Mouse (Mus musculus) left cerebral cortex, adult 2 months (tissue): Measurements from ENCODE around the gene Srsf3. TPM values are rescaled to one million over a fixed set of nuclear protein-coding genes. Genes with fewer than 3 reads are reported as not detected.

Experiments
- DNase-seq, 2 experiments: peaks; one replicate each; pipeline ENCODE4 v3.0.0; 2021 to 2022; ENCODE audit warnings: low spot score in 2 of 2, mixed read lengths in 1 of 2; ENCODE audit errors: extremely low spot score in 1 of 2
- H3K27ac ChIP-seq: fragments of 200-600 bp; 2 replicates; pipeline ENCODE4 v1.8.1; 2022
- H3K4me3 ChIP-seq: fragments of 200-600 bp; 2 replicates; pipeline ENCODE4 v1.8.1; 2022
- CTCF ChIP-seq: fragments of 200-600 bp; IDR thresholded peaks from 2 replicates; pipeline ENCODE4 v1.8.1; 2022; ENCODE audit warnings: antibody characterized with exemption, mild to moderate bottlenecking, moderate library complexity
- intact Hi-C: fragments of 180-260 bp; cut with DNase I; formaldehyde crosslinking; loops from one replicate; pipeline ENCODE4 v1.15.1; 2025
- total RNA-seq, 2 experiments: library from RNA; stranded (reverse); gene quantifications; 2 replicates each; pipeline ENCODE4 v1.2.3; 2021

The Srsf3 gene
- total RNA-seq, 2 experiments from 2014 or later: 113 to 114 TPM

- no peak for DNase-seq
- no peak overlapping the region for H3K4me3 ChIP-seq
- TF ChIP-seq CTCF: no peak
- H3K27ac ChIP-seq: peak overlapping the region; percentile 47; the same call in 1 of the 2 replicates
- intact Hi-C loops: no loop called here
These were observed 40.4 kb downstream of the Srsf3 start for GRCm38 (mm10) chr17:29072701-29073307.

GRCm38 (mm10) chr17:29073313-29073712 is 40.9 kb downstream of the Srsf3 start:
- Histone ChIP-seq H3K27ac (peak overlapping the region; percentile 2; the same call in 1 of the 2 replicates), H3K4me3 (no peak overlapping the region)
- no peak for DNase-seq
- intact Hi-C loops: no loop called here
- no peak for TF ChIP-seq CTCF

- no peak for DNase-seq
- Histone ChIP-seq H3K27ac (no peak overlapping the region), H3K4me3 (no peak overlapping the region)
- no peak for TF ChIP-seq CTCF
- intact Hi-C loops: no loop called here
These were observed 41.7 kb downstream of the Srsf3 start for GRCm38 (mm10) chr17:29074085-29074484.

GRCm38 (mm10) chr17:29076235-29076634 is 43.8 kb downstream of the Srsf3 start:
- H3K27ac ChIP-seq: no peak overlapping the region
- intact Hi-C loops: no loop called here
- TF ChIP-seq CTCF: no peak
- no peak overlapping the region for H3K4me3 ChIP-seq
- DNase-seq: no peak

GRCm38 (mm10) chr17:29077786-29078509 is 45.5 kb downstream of the Srsf3 start:
- Histone ChIP-seq H3K27ac (peak overlapping the region; percentile 65; the same call in 1 of the 2 replicates), H3K4me3 (peak overlapping the region; percentile 33)
- TF ChIP-seq CTCF: no peak; the same call in none of the 2 replicates
- peak; percentile 45 to 60 for DNase-seq
- intact Hi-C loops: loop anchor here (1.0 kb wide), 1 partner anchor 17 kb away; no protein-coding TSS in a partner anchor

- Histone ChIP-seq H3K27ac (peak overlapping the region; percentile 65), H3K4me3 (peak overlapping the region; percentile 33)
- peak in 1 of 2 experiments; percentile 31 for DNase-seq
- TF ChIP-seq CTCF: no peak
- intact Hi-C loops: loop anchor here (1.0 kb wide), 1 partner anchor 17 kb away; no protein-coding TSS in a partner anchor
These were observed 46.3 kb downstream of the Srsf3 start for GRCm38 (mm10) chr17:29078519-29079383.

GRCm38 (mm10) chr17:29080758-29081617 is 48.6 kb downstream of the Srsf3 start:
- TF ChIP-seq CTCF: no peak
- no peak for DNase-seq
- no peak overlapping the region for H3K4me3 ChIP-seq
- intact Hi-C loops: no loop called here
- H3K27ac ChIP-seq: no peak overlapping the region

GRCm38 (mm10) chr17:29081618-29082381 is 49.4 kb downstream of the Srsf3 start:
- intact Hi-C loops: no loop called here
- Histone ChIP-seq H3K27ac (peak overlapping the region; percentile 68), H3K4me3 (no peak overlapping the region)
- peak; percentile 28 to 37 for DNase-seq
- no peak for TF ChIP-seq CTCF

GRCm38 (mm10) chr17:29083586-29083985 is 51.2 kb downstream of the Srsf3 start:
- no peak overlapping the region for H3K4me3 ChIP-seq
- intact Hi-C loops: no loop called here
- DNase-seq: no peak

GRCm38 (mm10) chr17:29084656-29085055 is 52.2 kb downstream of the Srsf3 start:
- Histone ChIP-seq H3K27ac (no peak overlapping the region), H3K4me3 (no peak overlapping the region)
- TF ChIP-seq CTCF: no peak
- intact Hi-C loops: no loop called here
- DNase-seq: no peak

More at GRCm38 (mm10) chr17:29083586-29083985, 51.2 kb downstream of the Srsf3 start:
- no peak overlapping the region for H3K27ac ChIP-seq
- TF ChIP-seq CTCF: no peak
